Mouse (Mus musculus) bone marrow macrophage, adult 2 months (primary cell): Measurements from ENCODE around the gene Lgi1. TPM values are rescaled to one million over a fixed set of nuclear protein-coding genes. Genes with fewer than 3 reads are reported as not detected.

Experiments used
- H3K27ac ChIP-seq: 2 replicates; pipeline ENCODE4 v1.5.1; 2012; ENCODE audit warnings: low read depth, low read length; ENCODE audit not compliant: insufficient read depth
- H3K4me1 ChIP-seq: 2 replicates; pipeline ENCODE4 v1.6.1; 2012; ENCODE audit warnings: low read length; ENCODE audit not compliant: control insufficient read depth, insufficient read depth
- H3K4me3 ChIP-seq: 2 replicates; pipeline ENCODE4 v1.5.1; 2012; ENCODE audit warnings: mild to moderate bottlenecking, low read length, moderate library complexity; ENCODE audit not compliant: insufficient read depth
- CTCF ChIP-seq: IDR thresholded peaks from 2 replicates; pipeline ENCODE4 v1.5.1; 2012; ENCODE audit warnings: low read depth, mild to moderate bottlenecking, low read length, moderate library complexity
- POLR2A ChIP-seq: IDR thresholded peaks from 2 replicates; pipeline ENCODE4 v1.6.1; 2012; ENCODE audit warnings: mild to moderate bottlenecking, low read depth, low read length, borderline replicate concordance
- polyA plus RNA-seq: library from polyadenylated mRNA; stranded (reverse); fragments of >200 nt; gene quantifications from 2 replicates; pipeline ENCODE4 v1.2.4, GENCODE M21; 2012; ENCODE audit not compliant: missing spikeins, insufficient read depth, insufficient read length

Lgi1 gene
- polyA plus RNA-seq, 1 experiment, result 3.0 TPM

DNA sequence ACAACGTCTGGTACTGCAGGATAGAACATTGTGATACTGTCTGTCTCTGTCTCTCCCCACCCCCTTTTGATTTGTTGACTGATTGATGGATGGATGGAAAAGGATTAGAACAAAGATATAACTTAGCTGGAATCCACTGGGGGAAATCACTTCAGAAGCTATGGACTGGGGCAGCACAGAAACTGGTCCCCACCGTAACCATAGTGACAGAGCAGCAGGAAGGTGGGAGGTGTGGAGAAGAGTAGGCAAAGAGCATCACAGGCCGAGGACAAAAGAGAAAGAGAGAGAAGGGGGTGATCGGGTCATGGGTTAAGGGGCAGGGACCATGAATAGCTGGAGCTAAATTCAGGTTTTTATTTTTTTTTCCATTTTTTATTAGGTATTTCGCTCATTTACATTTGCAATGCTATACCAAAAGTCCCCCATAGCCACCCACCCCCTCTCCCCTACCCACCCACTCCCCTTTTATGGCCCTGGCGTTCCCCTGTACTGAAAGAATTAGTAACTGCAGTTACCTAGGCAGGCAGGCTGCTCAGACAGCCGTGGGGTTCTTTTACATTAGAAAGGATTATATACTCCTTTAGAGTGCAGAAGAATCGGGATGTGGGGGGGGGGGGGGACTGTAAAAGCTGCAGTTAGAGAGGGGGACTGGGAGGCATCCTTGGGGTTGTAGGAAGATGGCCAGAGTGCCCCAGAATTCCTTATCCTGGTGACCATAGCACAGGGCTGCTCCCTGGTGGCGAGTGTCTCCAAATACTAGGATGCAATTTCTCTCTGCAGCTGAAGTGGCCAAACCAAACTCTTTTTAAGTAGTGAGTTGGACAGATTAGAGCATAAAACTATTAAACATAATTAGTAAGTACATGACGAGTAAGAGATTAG is 60.1 kb downstream of the Lgi1 start:
- H3K4me1 ChIP-seq, result no peaks in the 10 kb centered on the region
- no peak for TF ChIP-seq POLR2A
- no peak for TF ChIP-seq CTCF
- no peak overlapping the region for H3K4me3 ChIP-seq
- no peak overlapping the region for H3K27ac ChIP-seq

DNA sequence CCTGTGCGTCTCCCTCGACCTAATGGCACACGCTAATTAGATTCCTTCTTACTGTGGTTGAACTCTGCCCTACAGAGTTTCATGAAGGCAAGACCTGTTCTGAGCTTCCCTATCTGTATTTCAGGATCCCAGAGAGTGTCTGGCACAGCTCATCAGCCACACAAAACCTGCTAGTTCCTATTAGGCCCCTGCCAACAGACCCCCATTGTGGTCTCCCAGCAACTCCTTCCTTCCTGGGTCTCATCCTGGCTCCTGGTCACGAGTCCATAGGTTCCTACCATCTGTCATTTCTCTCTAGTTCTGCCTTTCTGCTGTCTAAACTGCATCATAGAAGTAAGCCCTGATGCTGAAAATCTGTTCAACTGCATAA is 60.7 kb downstream of the Lgi1 start:
- Histone ChIP-seq H3K27ac (no peak overlapping the region), H3K4me1 (no peaks in the 10 kb centered on the region), H3K4me3 (no peak overlapping the region)
- no peak for TF ChIP-seq CTCF

DNA sequence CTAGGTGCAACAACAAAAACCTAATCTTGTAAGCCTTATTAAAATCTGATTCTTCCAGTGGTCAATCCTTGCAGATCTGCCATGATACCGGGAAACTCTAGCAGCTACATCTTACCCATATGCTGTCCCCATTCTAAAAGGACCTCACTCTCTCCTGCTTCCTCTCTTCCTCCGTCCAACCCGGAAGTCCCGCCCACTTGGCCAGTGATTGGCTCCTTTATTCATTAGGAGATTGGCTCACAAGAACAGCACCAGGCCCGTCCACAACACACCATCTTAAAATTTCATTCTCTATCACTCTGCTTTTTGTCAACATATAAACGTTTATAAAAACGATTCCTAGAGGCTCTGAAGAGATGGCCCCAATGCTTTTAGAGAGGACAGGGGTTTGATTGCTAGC is 61.5 kb downstream of the Lgi1 start:
- Histone ChIP-seq H3K4me3 (no peak overlapping the region), H3K27ac (no peak overlapping the region), H3K4me1 (no peaks in the 10 kb centered on the region)
- TF ChIP-seq CTCF (no peak), POLR2A (no peak)

DNA sequence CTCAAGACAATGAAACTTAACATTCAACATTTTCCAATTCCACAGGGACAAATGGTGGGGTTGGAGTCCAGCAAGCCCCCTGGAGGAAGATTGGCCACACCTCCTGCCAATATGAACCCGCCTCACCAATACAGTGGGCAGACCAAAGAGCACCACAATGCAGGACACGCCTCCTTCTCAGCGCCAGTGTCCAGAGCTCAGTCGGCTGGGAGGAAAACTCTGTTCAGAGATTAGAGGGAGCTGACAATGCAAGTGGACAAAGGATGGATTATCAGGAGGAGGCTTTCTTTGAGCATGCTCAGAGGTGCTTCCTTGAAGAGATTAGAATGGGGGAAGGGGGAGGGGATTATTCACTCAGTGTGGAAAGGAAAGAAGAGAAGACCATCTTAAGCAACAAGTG is 62.7 kb downstream of the Lgi1 start:
- no peaks in the 10 kb centered on the region for H3K4me1 ChIP-seq
- TF ChIP-seq POLR2A (no peak), CTCF (no peak)
- no peak overlapping the region for H3K27ac ChIP-seq
- no peak overlapping the region for H3K4me3 ChIP-seq

DNA sequence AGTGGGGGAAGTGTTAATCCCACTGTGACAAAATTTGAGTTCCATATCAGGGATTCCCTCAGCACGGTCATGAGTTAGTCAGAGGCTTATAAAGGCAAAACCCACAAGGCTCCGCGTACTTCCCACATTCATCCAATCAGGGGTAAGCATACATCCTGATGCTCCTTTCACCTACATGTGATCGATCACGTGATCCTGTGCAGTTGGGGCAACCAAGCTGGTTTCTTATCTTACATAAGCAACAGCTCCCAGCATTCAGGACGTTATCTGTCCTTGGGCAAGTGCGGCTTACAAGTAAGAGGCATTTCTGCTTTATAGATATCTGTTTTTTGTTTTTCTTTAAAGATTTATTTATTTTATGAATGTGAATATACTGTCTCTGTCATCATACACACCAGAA is 63.7 kb downstream of the Lgi1 start:
- Histone ChIP-seq H3K4me3 (no peak overlapping the region), H3K27ac (no peak overlapping the region), H3K4me1 (no peaks in the 10 kb centered on the region)
- TF ChIP-seq POLR2A, result no peak

DNA sequence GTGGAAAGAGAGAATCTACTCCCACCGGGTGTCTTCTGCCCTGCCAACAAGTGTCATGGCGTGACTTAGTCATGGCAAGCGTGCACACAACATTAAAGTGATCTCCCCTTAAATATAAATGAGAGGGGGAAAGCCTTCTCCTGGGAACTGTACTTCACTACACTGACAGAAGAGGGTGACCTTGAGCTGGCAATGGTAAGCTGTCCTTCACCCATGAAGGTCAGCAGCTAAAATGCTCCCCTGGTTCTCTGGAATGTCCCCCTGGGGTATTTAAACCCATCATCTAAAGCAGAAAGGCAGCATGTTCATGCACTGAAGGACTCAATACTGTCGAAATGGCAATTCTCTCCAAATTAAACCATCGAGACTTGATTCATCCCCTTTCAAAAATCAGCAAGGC is 64.9 kb downstream of the Lgi1 start:
- no peak for TF ChIP-seq POLR2A
- TF ChIP-seq CTCF, result no peak
- Histone ChIP-seq H3K27ac (no peak overlapping the region), H3K4me3 (no peak overlapping the region), H3K4me1 (no peaks in the 10 kb centered on the region)

DNA sequence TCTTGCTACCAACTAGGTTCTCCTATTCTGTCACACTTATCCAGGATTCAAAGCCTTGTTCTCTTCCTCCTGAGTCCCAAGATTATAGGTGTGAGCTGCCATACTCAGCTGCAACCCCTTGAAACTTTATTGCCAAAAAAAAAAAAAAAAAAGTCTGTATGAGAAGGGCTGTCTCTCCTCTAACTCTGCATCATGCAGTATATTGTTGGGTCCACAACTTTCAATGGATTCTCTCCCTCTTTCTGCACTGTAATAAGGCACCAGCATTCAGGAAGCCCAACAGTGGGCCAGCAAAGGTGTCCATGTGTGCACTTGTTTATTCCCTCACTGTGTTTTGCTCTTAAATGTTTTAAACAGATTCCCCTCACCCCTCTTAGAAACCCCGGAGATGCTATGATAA is 66.7 kb downstream of the Lgi1 start:
- Histone ChIP-seq H3K27ac (no peak overlapping the region), H3K4me3 (no peak overlapping the region), H3K4me1 (no peaks in the 10 kb centered on the region)
- TF ChIP-seq POLR2A (no peak), CTCF (no peak)

DNA sequence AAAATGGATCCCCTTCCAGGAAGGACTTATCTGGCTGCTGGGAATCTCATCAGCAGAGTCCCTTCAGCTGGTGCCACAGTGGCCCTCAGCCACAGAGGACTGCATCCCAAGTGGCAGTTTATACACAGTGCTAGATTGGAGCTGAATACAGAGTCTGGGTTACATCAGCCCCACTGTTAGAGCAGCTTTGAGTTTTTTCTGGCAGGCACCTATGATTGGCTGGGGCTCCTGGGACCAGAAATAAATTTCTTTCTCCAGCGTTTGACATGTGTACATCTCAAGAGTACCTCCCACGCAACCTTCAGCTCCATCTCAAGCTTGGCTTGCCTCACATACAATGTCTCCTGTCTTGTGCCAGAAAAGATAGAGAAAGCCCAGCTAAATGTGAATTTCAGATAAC is 67.9 kb downstream of the Lgi1 start:
- no peak overlapping the region for H3K27ac ChIP-seq
- TF ChIP-seq POLR2A, result no peak
- no peak for TF ChIP-seq CTCF
- no peak overlapping the region for H3K4me3 ChIP-seq
- H3K4me1 ChIP-seq, result no peaks in the 10 kb centered on the region

DNA sequence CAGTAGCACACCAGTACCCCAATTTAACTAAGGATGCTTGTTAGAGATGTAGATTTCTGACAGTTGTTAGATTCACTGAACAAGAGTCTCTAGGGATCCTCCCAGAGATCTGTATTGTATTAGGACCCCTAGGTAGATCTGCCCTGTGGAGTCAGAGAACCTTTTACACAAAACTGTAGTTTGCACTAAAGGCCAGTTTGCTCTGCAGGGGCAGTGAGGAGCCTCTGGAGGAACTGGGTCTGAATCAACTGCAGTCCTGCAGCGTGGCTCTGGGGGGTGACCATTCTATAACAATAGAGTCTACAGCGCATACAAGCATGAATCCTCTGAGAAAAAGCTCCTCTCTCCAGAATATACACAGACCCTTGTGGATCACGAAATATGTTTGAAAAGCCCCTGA is 68.5 kb downstream of the Lgi1 start:
- Histone ChIP-seq H3K4me3 (no peak overlapping the region), H3K27ac (no peak overlapping the region), H3K4me1 (no peaks in the 10 kb centered on the region)
- no peak for TF ChIP-seq CTCF
- TF ChIP-seq POLR2A, result no peak

DNA sequence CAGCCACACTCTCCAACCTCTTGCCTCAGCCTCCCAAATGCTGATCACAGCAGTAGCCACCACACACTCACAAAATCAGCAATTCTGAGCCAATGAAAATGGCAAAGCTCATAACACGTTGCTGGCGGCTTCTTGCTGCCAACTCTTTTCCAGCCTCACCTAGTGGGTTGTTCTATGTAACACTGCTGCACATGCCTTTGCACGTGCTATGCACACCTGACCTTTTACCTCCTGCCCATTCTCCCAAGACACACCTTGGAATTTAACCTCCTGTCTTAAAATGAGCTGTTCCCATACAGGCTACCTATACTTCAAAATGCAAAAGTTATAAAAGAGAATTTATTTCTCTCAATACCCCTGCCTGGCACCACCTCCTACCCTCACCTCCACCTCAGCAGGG is 72.2 kb downstream of the Lgi1 start:
- H3K27ac ChIP-seq, result no peak overlapping the region
- H3K4me3 ChIP-seq, result no peak overlapping the region
- H3K4me1 ChIP-seq, result no peaks in the 10 kb centered on the region
- TF ChIP-seq POLR2A (no peak), CTCF (no peak)

DNA sequence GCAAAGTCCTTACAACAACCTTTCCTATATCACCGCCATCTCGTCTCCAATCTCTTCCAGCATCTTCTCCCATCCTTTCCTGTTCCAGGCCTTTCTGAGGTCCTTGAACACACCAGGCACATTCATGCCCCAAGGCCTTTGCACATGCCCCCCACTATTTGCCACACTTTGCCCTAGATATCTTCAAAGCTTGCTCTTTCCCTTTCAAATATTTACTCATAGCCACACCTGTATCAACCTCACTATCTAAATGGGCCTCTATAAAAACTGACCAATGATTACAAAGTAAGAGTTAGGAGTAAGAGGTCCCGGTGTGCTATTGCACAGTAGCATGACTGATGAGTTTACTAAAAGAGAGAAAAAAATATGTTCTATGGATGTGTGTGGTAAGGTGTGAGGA is 73.0 kb downstream of the Lgi1 start:
- Histone ChIP-seq H3K4me1 (no peaks in the 10 kb centered on the region), H3K27ac (no peak overlapping the region), H3K4me3 (no peak overlapping the region)
- no peak for TF ChIP-seq POLR2A
- no peak for TF ChIP-seq CTCF
